Mouse (Mus musculus) cerebellum, postnatal 36 days (tissue): ENCODE results near the gene Cbx6.

Experiments used
- DNase-seq, 2 experiments: peaks; one replicate each; pipeline ENCODE4 v3.0.0; 2021 to 2022; ENCODE audit warnings: mixed read lengths in 2 of 2

Gene Cbx6

DNA sequence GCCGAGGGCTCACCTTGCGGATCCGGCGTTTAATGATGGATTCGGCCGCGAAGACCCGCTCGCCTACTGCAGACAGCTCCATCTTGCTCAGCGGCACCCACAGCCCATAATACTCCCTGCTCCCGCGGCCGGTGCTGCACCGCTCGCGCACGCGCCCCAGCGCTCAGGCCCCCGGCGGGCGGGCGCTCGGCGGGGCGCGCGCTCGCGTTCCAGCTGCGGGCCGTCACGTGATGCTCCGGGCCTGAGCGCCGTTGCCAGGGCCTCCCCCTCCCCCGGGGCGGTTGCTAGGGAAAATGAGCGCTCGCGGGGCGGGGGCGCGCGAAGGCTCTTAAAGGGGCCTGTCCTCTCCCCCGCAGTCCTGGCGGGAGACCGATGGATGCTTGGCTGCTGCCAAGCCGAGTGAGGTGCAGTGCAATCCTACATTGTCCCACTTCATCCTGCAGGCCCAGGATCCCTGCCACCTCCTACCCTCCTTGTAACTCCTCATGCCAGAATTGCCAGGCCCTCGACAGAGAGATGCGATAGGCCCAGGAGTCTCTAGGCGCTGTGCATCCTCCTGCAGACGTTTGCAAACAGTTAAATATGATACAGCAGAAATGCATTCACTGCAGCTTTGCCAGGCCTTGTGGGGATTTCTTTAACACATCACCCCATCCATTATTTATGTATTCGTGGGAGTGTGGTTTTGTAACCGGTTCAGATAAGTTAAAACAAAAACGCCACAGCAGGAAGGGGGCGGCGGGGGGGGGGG lies at the start of gene Cbx6, which contains the start of gene Npcd:
Cbx6 (minus strand) TSS at position 559 of the 751 bp plus-strand sequence.
Npcd (minus strand) TSS at position 108 of the 751 bp plus-strand sequence.
- peak; percentile 96 to 99 for DNase-seq

DNA sequence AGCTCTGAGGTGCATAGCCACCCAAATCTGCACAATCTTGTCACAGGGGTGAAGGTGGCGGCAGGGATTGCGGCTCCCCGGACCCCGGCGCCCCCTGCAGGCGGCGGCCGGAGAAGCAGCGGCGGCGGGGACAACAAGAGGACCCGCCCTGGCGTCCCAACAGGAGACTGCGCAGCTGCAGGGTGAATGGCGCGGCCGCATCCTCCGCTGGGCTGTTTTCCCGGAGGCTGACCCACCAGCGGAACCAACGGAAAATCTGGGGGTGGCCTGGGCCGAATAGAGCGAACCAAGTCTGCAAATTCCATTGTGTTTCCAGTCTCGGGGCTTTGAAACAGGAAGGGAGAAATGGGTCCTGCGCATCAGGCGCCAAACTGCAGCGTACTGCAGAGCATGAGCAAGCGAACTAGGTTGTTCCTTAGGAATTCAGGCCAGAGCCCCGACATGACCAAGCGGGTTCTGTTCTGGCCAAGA lies 48.9 kb upstream of the Cbx6 start:
- DNase-seq, result peak; percentile 94 to 96

DNA sequence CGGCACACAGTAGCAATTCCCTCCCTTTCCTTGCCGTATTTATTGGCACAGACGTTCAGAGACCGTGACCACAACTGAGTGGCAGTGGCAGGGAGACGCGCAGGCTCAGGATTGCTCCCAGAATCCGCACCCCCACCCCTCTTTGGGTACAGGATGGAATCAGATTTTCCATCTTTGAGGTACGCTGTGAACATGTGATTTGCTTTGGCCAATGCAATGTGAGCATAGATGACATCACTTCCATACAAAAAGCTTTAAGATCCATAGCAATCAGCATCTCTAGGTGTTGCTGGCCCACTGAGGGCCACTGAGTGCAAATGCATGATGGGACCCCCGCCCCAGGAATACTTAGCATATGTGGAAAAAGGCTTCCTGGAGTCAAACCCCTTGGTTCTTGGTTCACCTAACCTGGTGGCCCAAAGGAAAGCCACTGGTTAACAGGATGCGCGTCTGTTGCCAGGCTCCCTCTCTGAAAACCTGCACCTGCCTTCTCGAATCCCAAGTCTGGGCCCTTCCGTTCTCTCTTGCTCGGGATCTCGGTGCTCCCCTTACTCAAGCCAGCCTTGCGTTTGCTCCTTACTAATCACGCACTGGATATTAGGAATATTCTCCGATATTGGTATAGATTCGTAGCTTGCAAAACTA lies 48.3 kb upstream of the Cbx6 start:
- DNase-seq, result peak; percentile 50 to 56

DNA sequence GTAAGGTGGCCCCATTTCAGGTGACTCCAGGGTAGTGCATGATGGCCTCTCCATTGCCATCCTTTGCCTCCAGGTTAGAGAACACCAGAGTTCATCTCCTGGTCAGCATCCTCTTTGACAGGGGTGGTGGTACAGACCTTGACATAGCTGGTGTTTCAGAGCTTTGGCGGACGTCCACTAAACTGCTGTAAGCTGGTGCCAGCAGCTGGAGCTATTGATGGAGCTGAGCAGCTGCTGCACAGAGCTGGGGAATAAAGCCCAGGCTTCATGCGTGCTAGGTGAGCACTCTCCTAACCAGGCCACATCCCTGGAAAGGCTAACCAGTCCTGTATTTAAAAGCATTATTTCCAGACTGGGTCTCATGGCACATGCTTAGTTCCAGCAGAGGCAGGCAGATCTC lies 46.0 kb upstream of the Cbx6 start:
- DNase-seq, result no peak

DNA sequence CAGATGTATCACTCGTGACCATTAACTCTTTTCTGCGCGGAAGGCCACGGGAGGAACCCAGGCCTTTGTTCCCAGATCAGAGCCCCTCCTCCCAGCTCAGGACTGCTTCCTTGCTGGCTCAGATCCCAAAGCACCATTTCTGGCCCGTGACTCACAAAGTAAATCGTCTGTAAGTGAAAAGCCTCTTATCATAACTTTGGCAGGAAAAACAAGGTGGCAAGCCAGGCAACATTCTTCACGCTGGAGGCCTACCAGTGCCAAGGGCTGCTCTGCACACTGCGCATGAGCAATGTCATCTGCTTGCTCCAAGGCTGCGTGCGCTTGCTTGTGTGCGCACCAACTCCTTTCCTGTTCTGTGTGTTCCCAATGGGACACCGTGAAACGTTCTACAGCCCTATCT lies 44.8 kb upstream of the Cbx6 start:
- peak; percentile 58 to 60 for DNase-seq

DNA sequence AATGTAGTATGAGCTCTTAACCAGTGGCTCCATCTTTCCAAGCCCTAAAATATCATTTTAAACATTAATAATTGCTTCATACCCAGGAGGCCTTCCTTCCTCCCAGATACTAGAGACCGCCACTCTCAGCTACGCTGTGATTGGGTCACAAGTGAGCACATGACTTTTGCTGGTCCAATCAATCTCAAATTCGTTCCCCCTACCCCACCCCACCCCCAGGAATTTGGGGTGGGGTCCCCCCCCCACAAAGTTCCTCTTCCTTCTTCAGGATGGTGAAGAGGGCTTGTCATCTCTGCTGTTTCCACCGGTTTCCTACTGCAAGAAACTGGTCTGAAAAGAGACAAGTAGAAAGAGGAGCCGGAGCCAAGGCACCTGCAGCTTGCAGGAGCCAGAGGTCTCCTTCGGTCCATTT lies 44.2 kb upstream of the Cbx6 start:
- DNase-seq, result no peak

DNA sequence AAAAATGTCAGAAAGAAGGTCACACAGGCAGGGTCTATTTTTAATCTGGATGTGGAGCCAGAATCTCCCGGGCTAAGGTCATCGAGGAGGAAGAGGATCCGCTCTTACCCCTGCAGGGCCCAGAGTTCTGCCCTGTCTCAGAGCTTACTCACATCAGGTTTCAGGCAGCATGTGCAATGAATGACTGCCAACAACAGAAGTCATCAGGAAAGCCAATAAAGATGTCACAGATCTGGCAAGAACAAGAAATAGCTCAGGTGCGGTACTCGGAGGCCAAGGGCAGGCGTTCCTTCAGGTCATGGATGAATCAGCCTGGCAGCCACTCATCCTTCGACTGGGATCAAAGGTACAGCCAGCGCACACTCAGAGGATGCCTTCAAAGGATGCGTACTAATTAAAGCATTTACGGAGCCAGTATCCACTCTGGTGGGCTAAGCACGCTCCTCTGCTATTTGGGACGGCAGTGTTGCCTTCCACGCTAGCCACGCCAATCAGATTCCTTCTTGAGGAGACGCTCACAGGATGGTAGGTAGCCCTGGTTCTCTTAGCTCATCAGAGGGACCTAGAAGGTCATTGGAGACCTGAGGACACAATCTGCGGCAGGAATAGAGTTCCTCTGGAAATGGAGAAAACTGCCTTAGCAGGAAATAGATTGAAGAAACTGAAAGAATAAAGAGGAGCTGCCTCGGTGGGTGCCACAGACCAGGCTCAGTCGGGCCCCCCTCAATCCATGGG lies 40.9 kb upstream of the Cbx6 start:
- no peak for DNase-seq

DNA sequence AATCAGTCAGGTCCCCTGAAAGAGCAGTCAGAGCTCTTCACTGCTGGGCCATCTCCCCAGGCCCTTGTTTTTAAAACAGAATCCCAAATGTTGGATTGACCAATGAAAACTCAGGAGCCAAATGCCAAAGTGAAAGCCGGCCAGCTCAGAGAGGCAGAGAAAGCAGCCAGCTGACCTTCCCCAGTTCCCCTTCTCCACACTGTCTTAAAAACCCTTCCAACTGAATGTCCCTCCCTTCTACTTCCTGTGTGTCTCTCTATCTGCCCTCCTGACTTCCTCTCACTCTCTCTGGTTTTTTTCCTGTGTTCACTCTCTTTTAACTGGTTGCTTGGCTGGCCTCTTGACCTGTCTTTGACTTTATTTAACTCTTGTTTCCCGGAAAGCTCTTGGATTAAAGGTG lies 39.5 kb upstream of the Cbx6 start:
- no peak for DNase-seq

DNA sequence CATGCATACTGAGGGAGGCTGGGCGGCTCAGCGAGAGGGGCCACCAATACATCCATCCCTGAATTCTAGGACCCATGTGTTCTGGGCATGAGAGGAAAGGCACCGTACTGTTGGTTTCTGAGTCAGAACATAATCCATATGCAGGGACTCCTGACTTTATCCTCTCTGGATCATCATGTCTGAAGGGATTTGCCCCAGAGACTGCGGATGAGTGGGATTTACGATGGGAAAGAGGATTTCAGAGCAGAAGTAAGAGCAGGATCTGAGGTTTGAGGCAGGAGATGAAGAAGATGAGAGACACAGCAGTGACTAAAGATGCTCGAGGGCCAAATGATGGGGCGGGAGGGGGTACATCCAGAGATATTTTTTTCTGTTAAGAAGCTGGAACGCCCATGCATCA lies 39.1 kb upstream of the Cbx6 start:
- DNase-seq, result no peak

DNA sequence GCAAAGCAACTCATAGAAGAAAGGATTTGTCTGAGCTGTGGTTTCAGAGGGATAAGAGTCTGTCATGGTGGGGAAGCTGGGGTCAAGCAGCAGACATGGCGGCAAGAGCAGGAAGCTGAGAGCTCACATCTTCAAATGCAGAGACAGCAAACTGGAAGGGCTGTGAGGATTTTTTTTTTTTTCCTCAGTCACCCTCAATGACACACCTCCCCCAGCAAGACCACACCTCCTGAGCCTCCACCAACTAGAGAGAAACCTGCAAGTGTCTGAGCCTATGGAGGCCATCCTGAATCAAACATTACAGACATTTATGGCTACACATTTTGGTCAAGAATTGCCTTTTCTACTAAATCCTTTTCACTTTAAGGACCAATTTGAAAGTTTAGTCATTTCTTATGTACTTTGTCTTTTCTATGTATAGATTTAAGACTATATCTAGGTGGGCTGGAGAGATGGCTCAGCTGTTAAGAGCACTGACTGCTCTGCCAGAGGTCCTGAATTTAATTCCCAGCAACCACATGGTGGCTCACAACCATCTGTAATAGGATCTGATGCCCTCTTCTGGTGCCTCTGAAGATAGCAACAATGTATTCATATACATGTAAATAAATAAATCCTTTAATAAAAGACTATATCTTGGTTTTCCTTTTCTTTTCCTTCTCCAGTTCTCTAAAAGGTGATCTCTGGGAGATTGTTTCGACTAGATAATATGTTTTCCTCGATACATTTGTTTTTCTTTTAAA lies 32.9 kb upstream of the Cbx6 start:
- DNase-seq, result no peak

DNA sequence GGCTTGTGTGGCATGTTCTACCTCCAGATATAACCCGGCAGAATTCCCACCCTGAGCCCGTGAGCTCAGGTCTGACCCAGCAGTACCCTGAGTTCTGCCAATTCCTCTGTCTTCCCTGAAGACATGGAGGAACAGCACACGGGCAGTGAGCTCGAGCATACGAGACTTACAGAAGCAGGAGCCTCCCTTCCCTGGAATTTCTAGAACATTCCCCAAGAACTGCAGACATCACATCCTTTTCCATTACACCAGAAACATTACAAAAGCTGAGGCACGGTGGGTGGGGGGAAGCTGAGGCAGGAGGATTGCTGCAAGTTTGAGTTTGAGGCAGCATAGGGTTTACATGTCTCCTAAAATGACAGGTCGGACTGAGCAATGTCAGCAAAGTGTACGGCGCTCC lies 25.3 kb upstream of the Cbx6 start:
- DNase-seq, result no peak

DNA sequence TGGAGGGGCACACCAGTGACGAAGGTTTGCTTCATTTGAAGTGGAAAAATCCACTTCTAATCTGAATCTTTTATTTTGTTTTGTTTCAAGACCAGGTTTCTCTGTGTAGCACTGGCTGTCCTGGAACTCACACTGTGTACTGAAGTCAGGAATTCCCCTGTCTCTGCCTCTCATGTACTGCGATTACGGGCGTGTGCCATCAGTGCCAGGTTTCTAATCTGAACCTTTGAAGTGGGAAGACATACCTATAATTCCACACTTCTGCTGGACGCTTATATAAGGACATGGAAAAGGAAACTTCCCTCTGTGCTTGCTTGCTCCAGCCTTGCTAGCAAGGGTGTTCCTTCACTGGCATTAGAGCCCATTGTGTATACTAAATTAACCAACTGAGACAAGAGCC lies 24.5 kb upstream of the Cbx6 start:
- no peak for DNase-seq

DNA sequence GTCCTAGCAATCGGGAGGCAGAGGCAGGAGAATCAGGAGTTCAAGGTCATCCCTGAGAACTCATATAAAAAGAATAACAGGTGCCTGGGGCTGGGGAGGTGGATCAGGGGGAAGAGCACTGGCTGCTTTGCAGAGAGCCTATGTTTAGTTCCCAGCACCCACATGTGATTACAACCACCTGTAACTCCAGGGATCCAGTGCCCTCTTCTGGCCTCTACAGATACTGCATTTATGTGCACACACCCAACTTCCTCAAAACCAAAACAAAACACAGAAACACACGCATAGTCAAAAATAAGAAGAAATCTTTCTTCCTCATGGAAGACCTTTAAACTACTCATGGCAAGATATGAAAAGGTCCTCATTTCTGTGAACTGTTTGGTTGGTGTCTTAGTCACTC lies 15.7 kb upstream of the Cbx6 start:
- DNase-seq, result no peak

DNA sequence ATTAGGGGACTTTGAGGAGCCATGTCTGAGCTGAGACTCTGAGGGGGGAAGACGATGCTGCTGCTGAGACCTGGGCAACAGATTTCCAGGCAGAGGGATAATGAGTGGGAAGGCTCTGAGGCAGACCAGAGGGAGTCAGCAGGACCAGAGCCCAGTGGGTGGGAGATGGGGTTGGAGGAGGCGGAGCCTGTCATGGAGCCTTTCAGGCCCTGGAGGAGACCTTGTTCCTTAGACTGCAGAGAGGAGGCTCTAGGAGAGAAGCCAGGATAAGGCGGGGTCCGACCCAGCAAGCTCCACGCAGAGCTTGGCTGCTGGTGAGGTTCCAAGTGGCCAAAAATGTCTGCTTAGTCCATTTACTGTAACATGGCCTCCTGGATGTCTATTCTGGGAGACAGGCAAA lies 12.6 kb upstream of the Cbx6 start:
- DNase-seq, result no peak

DNA sequence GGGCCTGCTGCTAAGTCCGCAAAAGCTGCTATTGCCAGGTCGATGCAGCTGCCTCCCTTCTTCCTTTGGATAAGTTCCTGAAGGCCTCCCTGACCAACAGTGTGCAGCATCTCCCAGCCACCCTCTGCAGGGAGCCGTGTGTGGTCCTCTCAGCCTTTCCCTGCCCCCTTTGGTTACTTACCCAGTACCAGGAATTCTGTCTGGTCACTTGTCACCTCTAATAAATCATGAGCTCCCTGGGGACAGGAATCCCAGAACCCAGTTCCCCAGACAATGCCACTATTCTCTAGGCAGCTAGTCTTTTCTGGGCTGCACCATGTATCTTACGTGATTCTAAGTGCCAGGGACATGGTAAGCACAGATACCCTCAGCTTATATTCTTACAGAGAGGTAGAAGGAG lies 11.5 kb upstream of the Cbx6 start:
- no peak for DNase-seq

DNA sequence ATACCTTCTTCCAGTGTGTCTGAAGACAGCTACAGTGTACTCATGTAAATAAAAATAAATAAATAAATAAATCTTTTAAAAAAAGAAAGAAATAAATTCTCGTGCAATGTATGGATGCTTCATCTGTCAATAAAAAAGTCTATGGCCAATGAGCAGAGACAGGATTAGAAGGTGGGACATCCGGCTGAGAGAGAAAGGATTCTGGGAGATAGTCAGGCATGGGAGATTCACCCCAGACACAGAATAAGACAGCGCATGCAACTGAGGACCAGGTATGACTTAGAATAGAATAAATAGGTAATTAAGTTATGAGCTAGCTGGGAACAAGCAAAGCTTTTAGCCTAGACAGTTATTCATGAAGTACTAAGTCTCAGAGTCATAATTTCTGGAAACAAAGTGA lies 8.5 kb upstream of the Cbx6 start:
- no peak for DNase-seq

DNA sequence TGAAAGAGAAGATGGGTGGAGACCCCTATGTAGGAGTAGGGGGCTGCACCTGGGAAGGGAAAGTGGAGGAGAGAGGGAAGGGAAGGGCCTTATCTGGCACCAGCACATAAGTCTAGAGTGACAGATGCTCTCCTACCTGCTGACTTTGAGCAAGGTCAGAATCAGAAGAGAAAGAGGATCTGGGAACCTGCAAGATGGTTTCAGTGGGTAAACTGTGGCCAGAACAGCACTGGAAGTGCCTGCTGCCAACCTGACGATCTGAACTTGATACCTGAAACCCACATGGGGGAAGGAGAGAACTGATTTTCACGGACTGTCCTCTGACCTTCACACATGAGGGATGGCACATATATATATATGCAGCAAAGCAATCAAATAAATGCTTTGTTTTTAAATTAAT lies 5.8 kb upstream of the Cbx6 start:
- no peak for DNase-seq

DNA sequence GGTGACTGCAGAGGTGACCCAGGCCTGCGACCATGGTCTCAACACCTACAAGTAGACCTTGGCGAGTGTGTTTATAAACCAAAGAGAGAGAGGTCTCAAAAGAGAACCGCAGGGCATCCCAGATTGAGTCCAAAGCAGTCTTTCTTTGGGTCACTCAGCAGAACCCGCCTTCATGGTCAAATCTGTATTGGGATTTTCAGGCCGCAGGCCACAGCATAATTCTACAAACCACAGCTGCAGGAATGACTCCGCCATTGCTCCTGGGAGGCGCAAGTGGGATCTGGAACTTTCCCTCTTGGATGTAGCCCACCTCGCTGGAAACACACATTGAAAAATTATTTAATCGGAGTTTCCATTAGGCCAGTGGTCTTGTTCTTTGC lies 383 bp upstream of the Cbx6 start:
- peak in 1 of 2 experiments; percentile 21 for DNase-seq

DNA sequence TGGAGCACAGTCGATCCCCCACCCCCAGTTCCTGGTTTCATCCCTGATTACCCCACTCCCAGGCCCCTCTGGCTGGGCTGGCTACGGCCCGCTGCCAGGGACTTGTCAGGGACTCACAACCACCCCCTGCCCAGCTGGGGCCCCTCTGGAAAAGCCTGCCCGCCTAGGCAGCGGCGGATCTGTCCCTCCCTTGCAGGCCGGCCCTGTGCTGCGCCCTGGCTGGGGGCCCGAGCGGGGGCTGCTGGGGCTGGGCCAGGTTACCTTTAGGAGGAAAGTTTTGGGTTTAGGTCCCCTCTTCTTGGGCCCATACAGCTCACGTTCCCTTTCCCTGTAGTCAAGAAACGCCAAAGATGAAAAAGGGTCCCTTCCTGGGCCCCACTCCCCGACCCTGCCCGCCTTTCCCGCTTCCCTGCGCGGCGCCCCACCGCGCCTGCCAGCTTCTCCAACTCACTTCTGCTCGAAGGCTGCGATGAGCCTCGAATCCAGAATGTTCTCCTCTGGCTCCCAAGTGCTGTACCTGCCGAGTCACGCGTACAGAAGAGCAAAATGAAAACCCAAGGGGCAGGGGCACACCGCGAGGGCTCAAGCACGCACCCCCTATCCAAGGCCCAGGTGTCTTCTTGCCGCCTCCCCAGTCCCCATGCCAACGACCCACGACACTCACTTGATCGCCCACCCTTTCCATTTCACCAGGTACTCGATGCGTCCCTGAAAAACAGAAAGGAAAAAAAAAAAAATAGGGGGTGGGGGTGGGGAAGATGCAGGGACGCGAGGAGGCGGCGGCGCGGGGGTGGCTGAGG lies 1.0 kb downstream of the Cbx6 start:
- peak; percentile 46 to 47 for DNase-seq

DNA sequence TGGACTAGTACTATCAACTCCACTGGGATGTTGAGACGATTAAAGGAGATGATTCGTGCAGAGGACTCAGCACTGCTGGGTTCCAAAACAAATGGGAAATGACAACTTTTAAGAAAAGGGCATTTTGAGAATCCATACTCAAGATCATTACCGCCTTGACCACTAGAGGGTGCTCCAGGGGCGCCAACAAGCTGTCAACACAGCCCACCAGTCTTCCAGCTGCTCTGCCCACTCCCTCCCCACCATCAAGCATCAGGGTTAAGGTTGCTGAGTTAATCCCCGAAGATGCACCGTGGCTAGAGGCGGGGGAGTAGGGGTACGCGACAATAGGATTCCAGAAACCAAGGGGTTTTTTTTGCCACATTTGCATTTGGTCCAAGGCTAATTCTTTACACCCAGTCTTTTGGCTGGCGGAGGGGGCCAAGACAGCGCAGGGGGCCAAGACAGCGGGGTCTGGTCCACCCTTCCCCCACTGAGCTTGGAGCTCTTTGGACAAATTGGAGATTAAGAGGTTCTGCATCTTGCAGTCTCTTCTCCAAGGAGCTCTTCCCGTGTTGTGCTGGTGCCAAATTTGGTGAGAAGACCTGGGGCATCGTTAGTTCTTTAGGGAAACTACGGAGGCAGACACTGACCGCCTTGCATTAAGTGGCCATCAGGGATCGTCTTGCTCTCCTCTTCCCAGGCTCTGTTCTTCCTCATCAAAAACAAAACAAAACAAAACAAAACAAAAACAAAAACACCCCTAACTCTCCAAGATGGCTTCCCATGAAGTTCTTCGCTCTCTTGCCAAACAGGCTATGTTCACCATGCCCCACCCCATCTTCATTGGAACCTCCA lies 2.2 kb downstream of the Cbx6 start:
- peak; percentile 77 to 85 for DNase-seq

DNA sequence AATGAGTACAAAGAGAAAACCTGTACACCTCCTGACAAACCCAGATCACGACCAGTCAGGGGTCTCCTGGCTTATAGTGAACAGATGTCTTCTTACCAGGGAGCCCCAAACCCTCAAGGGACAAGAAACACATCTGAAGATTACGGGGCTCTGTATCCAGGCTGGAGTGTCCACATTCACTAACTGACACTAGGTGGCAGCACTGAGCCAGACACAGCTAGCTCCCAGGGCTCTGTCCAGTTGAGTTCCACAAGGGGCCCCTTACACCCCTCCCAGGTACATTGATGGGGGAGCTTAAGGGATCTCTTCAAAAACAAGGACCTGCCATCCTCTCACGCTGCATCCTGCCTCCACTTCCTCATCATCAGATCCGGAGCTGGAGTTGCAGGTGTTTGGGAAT lies 4.1 kb downstream of the Cbx6 start:
- peak; percentile 78 to 86 for DNase-seq
